Mouse (Mus musculus) hindbrain, embryonic 13.5 days (tissue): ENCODE data around the gene Atp11b. TPM values are rescaled to one million over a fixed set of nuclear protein-coding genes. Genes with fewer than 3 reads are reported as not detected.

Experiments
- ATAC-seq: fragments of 200-750 bp; cut with Nextera tagmentation; 2 replicates; pipeline ENCODE4 v1.8.0; 2017; ENCODE audit warnings: moderate TSS enrichment; ENCODE audit not compliant: low FRiP score
- H3K27ac ChIP-seq: fragments of 300-500 bp; sonication (generic); 2 replicates; pipeline ENCODE4 v1.5.1; 2015; ENCODE audit warnings: inconsistent platforms, mild to moderate bottlenecking, moderate library complexity
- H3K27me3 ChIP-seq: fragments of 300-500 bp; sonication (generic); 2 replicates; pipeline ENCODE4 v1.6.1; 2015; ENCODE audit warnings: mild to moderate bottlenecking, inconsistent platforms
- H3K36me3 ChIP-seq: fragments of 300-500 bp; sonication (generic); 2 replicates; pipeline ENCODE4 v1.6.1; 2015; ENCODE audit warnings: mild to moderate bottlenecking, inconsistent platforms
- H3K4me1 ChIP-seq: fragments of 300-500 bp; sonication (generic); replicated peaks from 2 replicates; pipeline ENCODE4 v1.6.1; 2015; ENCODE audit warnings: inconsistent platforms
- H3K4me2 ChIP-seq: fragments of 300-500 bp; sonication (generic); 2 replicates; pipeline ENCODE4 v1.6.1; 2015; ENCODE audit warnings: inconsistent platforms, mild to moderate bottlenecking, moderate library complexity
- H3K4me3 ChIP-seq: fragments of 300-500 bp; sonication (generic); 2 replicates; pipeline ENCODE4 v1.5.1; 2015; ENCODE audit warnings: mild to moderate bottlenecking, inconsistent platforms
- H3K9ac ChIP-seq: fragments of 300-500 bp; sonication (generic); 2 replicates; pipeline ENCODE4 v1.6.1; 2015; ENCODE audit warnings: mild to moderate bottlenecking, inconsistent platforms
- H3K9me3 ChIP-seq: fragments of 300-500 bp; sonication (generic); 2 replicates; pipeline ENCODE4 v1.6.1; 2016; ENCODE audit warnings: inconsistent platforms
- WGBS: fragments of 180-500 bp; shearing (Covaris S2); methylation state at CpG from one replicate; pipeline ENCODE4 v1.1.7; 2015; 5-methylcytosine and 5-hydroxymethylcytosine counted together
- polyA plus RNA-seq: library from polyadenylated mRNA; unstranded; fragments of >200 nt; fragmentation: Nextera tagmentation; extraction: Ambion mirVana; gene quantifications from 2 replicates; pipeline ENCODE4 v1.2.1, GENCODE M21; 2015

The Atp11b gene
- polyA plus RNA-seq, 1 experiment from 2014 or later, result 26.6 TPM

DNA sequence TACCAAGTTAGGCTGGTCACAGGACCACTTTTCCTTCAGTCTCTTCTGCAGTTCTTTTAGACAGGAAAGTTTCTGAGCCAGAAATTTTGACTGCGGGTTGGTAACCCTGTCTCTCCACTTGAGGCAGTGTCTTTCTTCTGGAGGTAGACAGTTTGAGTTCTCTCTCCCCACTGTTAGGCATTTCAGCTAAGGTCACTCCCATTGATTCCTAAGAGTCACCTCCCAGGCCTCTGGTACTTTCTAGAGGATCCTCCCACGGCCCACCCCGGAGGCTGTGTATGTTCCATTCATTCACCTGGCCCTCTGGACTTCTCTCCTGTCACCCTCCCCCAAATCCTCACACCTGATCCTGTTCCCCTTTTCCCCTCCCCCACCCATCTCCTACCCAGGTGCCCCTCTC is 68.1 kb downstream of the Atp11b start:
- Histone ChIP-seq H3K4me2 (no peak overlapping the region), H3K9ac (no peak overlapping the region), H3K4me1 (no peaks in the 10 kb centered on the region), H3K36me3 (peaks cover 28% of the 10 kb centered on the region), H3K4me3 (no peak overlapping the region), H3K27me3 (no peaks in the 10 kb centered on the region), H3K27ac (no peak overlapping the region), H3K9me3 (no peaks in the 10 kb centered on the region)
- ATAC-seq, result no peak
- 95% methylated on average over 3 of the region's 3 CpGs for WGBS

DNA sequence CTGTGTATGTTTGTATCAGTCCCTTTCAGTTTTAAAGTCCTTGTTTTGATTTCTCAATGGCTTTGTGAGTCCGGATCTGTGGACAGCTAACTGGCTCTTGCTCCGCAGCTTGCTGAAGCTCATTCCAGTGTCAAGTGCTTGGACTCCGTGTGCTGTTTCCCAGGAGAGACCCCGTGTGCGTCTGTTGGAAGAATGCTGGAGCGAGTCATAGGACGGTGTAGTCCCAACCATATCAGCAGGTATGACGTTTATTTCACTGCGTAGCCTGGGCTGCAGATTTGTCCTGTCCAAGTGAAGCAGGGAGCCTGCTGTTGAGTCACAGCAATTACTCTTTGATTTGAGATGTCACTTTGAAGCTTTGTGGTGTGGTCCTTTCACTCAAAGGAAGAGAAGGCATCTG is 95.4 kb downstream of the Atp11b start:
- H3K9ac ChIP-seq, result no peak overlapping the region
- no peaks in the 10 kb centered on the region for H3K9me3 ChIP-seq
- no peak for ATAC-seq
- H3K27me3 ChIP-seq, result no peaks in the 10 kb centered on the region
- 93% methylated on average over 9 of the region's 9 CpGs for WGBS
- no peaks in the 10 kb centered on the region for H3K4me1 ChIP-seq
- H3K27ac ChIP-seq, result no peak overlapping the region
- peaks cover 38% of the 10 kb centered on the region for H3K36me3 ChIP-seq
- H3K4me2 ChIP-seq, result no peak overlapping the region
- no peak overlapping the region for H3K4me3 ChIP-seq

- no peak overlapping the region for H3K4me3 ChIP-seq
- H3K4me1 ChIP-seq, result no peaks in the 10 kb centered on the region
- ATAC-seq, result no peak
- H3K9me3 ChIP-seq, result no peaks in the 10 kb centered on the region
- H3K4me2 ChIP-seq, result no peak overlapping the region
- no peak overlapping the region for H3K9ac ChIP-seq
- no peaks in the 10 kb centered on the region for H3K27me3 ChIP-seq
- no peaks in the 10 kb centered on the region; the same call in 1 of the 2 replicates for H3K36me3 ChIP-seq
- no peak overlapping the region for H3K27ac ChIP-seq
Measured at GRCm38 (mm10) chr3:35883267-35883666, 129.4 kb downstream of the Atp11b start.

DNA sequence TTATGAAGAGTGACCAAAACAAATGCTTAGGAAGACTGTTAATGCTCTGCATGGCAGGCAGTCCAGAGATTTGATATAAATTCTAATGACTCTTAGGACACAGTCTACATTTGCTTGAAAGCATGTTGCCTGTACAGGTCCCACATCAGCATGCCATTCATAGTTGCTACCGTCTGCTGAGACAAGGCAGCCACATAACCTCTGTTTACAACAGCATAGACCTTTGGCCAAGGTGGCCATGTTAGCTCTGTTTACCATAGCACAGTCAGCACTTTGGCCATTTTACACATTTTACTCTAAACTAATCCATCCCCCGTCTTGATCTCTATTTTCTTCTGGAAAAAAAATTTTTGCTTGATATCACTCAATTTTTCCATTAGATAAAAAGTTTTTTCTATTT is 135.6 kb downstream of the Atp11b start:
- Histone ChIP-seq H3K4me2 (no peak overlapping the region), H3K4me1 (no peaks in the 10 kb centered on the region), H3K4me3 (no peak overlapping the region), H3K36me3 (peaks cover 17% of the 10 kb centered on the region), H3K9me3 (no peaks in the 10 kb centered on the region), H3K27ac (no peak overlapping the region), H3K9ac (no peak overlapping the region), H3K27me3 (no peaks in the 10 kb centered on the region)
- ATAC-seq, result no peak
- 90% methylated on average over 2 of the region's 2 CpGs for WGBS

DNA sequence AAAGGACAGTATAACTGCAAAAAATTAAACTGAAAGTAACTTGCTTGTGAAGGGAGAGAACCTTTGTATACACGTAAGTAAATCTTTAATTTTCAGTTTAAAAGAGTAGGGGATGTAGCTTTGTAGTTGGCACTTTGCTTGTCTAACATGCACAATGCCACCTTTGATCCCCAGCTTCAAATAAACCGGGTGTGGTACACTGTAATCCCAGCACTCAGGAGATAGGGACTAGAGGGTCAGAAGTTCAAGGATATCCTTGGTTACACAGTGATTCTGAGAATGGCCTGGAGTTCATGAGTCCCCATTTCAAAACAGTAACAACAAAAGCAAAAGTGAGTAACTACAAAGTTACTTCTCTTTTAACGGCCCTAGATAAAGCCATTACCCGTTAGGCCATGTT is 137.2 kb downstream of the Atp11b start:
- 95% methylated on average over 4 of the region's 4 CpGs for WGBS
- Histone ChIP-seq H3K27me3 (no peaks in the 10 kb centered on the region), H3K4me1 (no peaks in the 10 kb centered on the region), H3K27ac (no peak overlapping the region), H3K4me2 (no peak overlapping the region), H3K4me3 (no peak overlapping the region), H3K9ac (no peak overlapping the region), H3K36me3 (peaks cover 20% of the 10 kb centered on the region), H3K9me3 (no peaks in the 10 kb centered on the region)
- ATAC-seq, result no peak

GRCm38 (mm10) chr3:35893156-35893555 is 139.2 kb downstream of the Atp11b start:
- H3K9me3 ChIP-seq, result no peaks in the 10 kb centered on the region
- no peak overlapping the region for H3K4me3 ChIP-seq
- H3K27ac ChIP-seq, result no peak overlapping the region
- 84% methylated on average over 5 of the region's 5 CpGs for WGBS
- H3K36me3 ChIP-seq, result peaks cover 27% of the 10 kb centered on the region
- H3K27me3 ChIP-seq, result no peaks in the 10 kb centered on the region
- no peak overlapping the region for H3K4me2 ChIP-seq
- no peak overlapping the region for H3K9ac ChIP-seq
- H3K4me1 ChIP-seq, result no peaks in the 10 kb centered on the region
- no peak for ATAC-seq

DNA sequence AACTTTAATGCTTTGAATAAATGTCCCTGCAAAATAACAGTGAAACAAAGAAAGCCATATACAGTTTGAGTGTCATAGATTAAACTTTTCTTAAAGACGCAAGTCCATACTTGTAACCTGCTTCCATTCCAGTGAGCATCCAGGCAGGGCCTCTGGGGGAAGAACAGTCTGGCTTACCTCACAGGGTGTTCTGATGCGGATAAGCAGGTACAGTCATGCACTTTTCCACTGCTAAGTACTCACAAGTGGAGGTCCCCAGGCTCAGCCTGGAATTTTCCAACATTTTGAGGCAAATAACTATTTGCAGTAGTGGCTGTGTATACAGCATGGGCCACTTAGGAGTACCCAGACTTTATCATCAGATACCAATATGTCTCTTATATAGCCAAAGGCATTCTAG is 144.0 kb downstream of the Atp11b start:
- Histone ChIP-seq H3K4me2 (no peak overlapping the region), H3K4me3 (no peak overlapping the region), H3K27me3 (no peaks in the 10 kb centered on the region), H3K9ac (no peak overlapping the region), H3K36me3 (peaks cover 33% of the 10 kb centered on the region), H3K9me3 (no peaks in the 10 kb centered on the region), H3K27ac (no peak overlapping the region), H3K4me1 (no peaks in the 10 kb centered on the region)
- WGBS, result 96% methylated on average over 2 of the region's 2 CpGs
- ATAC-seq, result no peak

GRCm38 (mm10) chr3:35899109-35899508 is 145.2 kb downstream of the Atp11b start:
- no peak overlapping the region for H3K4me3 ChIP-seq
- H3K27me3 ChIP-seq, result no peaks in the 10 kb centered on the region
- H3K9me3 ChIP-seq, result no peaks in the 10 kb centered on the region
- H3K27ac ChIP-seq, result no peak overlapping the region
- H3K36me3 ChIP-seq, result peaks cover 37% of the 10 kb centered on the region
- 96% methylated on average over 3 of the region's 3 CpGs for WGBS
- no peak overlapping the region for H3K4me2 ChIP-seq
- H3K4me1 ChIP-seq, result no peaks in the 10 kb centered on the region
- H3K9ac ChIP-seq, result no peak overlapping the region
- ATAC-seq, result no peak

DNA sequence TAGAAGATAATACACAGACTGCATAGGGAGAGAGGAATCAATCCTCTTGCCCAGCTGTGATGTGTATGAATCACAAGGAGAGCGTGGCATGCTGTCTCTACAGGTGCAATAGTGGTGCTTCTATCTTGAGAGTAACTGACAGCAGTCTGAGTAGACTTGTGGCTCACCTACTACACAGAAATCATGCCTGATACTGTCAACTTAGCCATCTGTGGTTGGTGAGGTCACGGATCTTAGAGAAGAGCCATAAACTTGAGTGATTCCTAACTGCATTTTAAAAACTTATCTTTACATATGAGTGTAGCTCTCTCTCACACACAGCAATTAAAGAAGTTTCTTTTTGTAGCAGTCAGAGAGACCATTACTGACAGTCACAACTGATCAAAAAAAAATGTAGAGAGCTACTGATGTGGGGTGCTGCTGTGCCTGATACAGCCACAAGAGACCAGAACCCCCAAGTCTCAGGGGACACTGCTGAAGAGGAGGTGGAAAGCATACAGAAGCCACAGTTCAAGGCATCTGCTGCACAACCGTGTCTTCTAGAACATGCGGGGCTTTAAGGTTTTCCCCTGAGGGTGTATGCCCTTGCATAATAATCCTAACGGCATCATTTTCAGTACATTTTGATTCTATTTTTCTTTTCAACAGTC is 146.8 kb downstream of the Atp11b start:
- Histone ChIP-seq H3K27me3 (no peaks in the 10 kb centered on the region), H3K4me1 (no peaks in the 10 kb centered on the region), H3K4me2 (no peak overlapping the region), H3K27ac (no peak overlapping the region), H3K9ac (no peak overlapping the region), H3K36me3 (peaks cover 43% of the 10 kb centered on the region), H3K4me3 (no peak overlapping the region), H3K9me3 (no peaks in the 10 kb centered on the region)
- ATAC-seq, result no peak
- WGBS, result 84% methylated on average over 5 of the region's 5 CpGs

Other genes starting within 250 kb of the Atp11b start
- gene Dcun1d1, start 183.3 kb downstream of the Atp11b start, polyA plus RNA-seq, result 103 and 111 TPM in 2 replicates
- gene Mccc1, start 246.6 kb downstream of the Atp11b start, polyA plus RNA-seq, result 30.8 and 33.5 TPM in 2 replicates